10 mouse cellular contexts compared by ENCODE assay signal in the genomic region with DNA sequence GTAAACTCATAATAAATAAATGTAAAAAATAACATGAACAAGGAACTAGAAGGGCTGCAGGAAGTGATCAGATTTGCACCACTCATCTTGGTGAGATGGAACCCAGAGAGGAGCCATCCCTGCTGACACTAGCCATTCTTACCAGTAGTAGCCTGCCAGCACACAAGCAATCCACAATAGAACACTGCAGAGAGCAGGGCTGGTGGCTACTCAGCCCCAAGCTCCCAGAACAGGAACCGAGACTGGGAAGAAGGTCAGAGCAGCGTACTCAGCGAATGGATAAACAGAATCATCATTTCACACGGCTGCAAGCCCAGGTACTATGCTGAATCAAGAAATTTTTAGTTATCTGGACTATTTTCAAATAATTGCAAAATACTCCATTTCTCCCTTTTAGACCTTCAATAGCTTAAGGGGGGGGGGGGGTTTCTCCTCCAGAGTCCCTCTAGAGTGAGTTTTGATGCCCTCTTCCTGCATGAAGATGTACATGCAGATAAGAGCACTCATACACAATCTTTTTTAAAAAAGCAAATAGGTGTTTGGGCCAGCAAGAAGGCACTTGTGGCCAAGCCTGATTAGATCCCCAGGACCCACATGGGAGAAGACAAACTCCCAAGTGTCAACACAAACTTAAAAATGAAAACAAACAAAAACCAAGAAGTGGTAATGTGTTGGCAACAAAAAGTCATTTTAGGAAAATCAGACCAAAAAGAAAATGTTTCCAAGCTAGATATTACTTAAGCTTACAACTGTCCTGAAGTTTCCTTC. TPM values are rescaled to one million over a fixed set of nuclear protein-coding genes. Genes with fewer than 3 reads are reported as not detected.
A peak's percentile ranks its signal among the peaks of the same experiment; 100 is the strongest.
DNase-seq lines count a peak whose midpoint lies in the region; ATAC-seq and TF ChIP-seq lines count a peak whose summit lies in the region.
"Had no signal": no experiment of that assay in that cellular context is flagged by ENCODE, and none has a peak within 500 bp of the region (broad histone marks: within the 10 kb centered on the region; RNA-seq: fewer than 3 reads in every experiment).

No protein-coding gene starts in this region.

- no peak for TF ChIP-seq CTCF in CH12.LX (conservative IDR thresholded peaks at IDR 0.05 in 1 of 2, IDR thresholded peaks at IDR 0.05 in 1 of 2; ENCODE audit: low read depth in 2 of 2, low read length in 2 of 2)
- TF ChIP-seq CTCF in liver, embryonic 14.5 days (IDR thresholded peaks at IDR 0.05; ENCODE audit: low read depth) = no peak
- no peak for TF ChIP-seq CTCF in layer of hippocampus, adult 2 months (conservative IDR thresholded peaks at IDR 0.05)

- 62% methylated on average over 4 of the region's 4 CpGs for WGBS in kidney, embryonic 14.5 days
- WGBS in kidney, embryonic 16.5 days = 51% methylated on average over 4 of the region's 4 CpGs
- 46% methylated on average over 4 of the region's 4 CpGs for WGBS in embryonic facial prominence, embryonic 10.5 days
- 29% methylated on average over 4 of the region's 4 CpGs for WGBS in liver, embryonic 14.5 days (ENCODE audit: insufficient replicate concordance)

- dilution Hi-C loops in CH12.LX (cut with MboI; ENCODE audit: extremely low pct_ligation_motif_present, extremely low pct_unique_long_range_greater_than_20kb, low sequenced_read_pairs) = no loop called here

- H3K9me3 ChIP-seq in kidney, embryonic 14.5 days (ENCODE audit: control insufficient read depth, low read length) = no peaks in the 10 kb centered on the region
- no peaks in the 10 kb centered on the region for H3K9me3 ChIP-seq in kidney, embryonic 16.5 days (ENCODE audit: low read length)
- H3K9me3 ChIP-seq in CH12.LX (replicated peaks; ENCODE audit: low read length) = no peaks in the 10 kb centered on the region
- H3K9me3 ChIP-seq in embryonic facial prominence, embryonic 10.5 days = no peaks in the 10 kb centered on the region
- H3K9me3 ChIP-seq in liver, embryonic 14.5 days (ENCODE audit: control insufficient read depth, low read length) = no peaks in the 10 kb centered on the region

- H3K9ac ChIP-seq in kidney, embryonic 14.5 days (ENCODE audit: low read depth, low read length) = no peak overlapping the region
- H3K9ac ChIP-seq in kidney, embryonic 16.5 days (replicated peaks; ENCODE audit: low read length) = no peak overlapping the region
- H3K9ac ChIP-seq in CH12.LX (ENCODE audit: insufficient read depth, low read depth) = peak overlapping the region; percentile 63
- H3K9ac ChIP-seq in liver, embryonic 14.5 days (replicated peaks) = peak overlapping the region; percentile 45

- H3K79me2 ChIP-seq in CH12.LX (replicated peaks; ENCODE audit: control insufficient read depth, extremely low read depth, insufficient read depth, poor library complexity, severe bottlenecking) = peaks cover 94% of the 10 kb centered on the region

- ATAC-seq in kidney, embryonic 14.5 days (ENCODE audit: low FRiP score, low TSS enrichment) = no peak
- no peak for ATAC-seq in kidney, embryonic 16.5 days (ENCODE audit: low FRiP score, low TSS enrichment)
- no peak for ATAC-seq in liver, embryonic 14.5 days (ENCODE audit: insufficient read depth)
- ATAC-seq: forebrain, embryonic 14.5 days had no signal

- no peak for DNase-seq in CH12.LX (ENCODE audit: extremely low read depth)
- no peak for DNase-seq in embryonic facial prominence, embryonic 10.5 days (ENCODE audit: low spot score)
- DNase-seq in liver, embryonic 14.5 days (ENCODE audit: low read depth in 3 of 3, low spot score in 3 of 3) = no peak
- no peak for DNase-seq in cerebellum, postnatal 14 days
- no peak for DNase-seq in cerebellum, adult 11 months
- DNase-seq in layer of hippocampus, adult 2 months (ENCODE audit: low spot score in 2 of 2) = no peak
- DNase-seq: kidney, adult 8-10 months had no signal

- in situ Hi-C loops in CH12.LX (cut with MboI; ENCODE audit: low pct_ligation_motif_present, low pct_unique_long_range_greater_than_20kb, low sequenced_read_pairs) = no loop called here

- TF ChIP-seq RAD21 in CH12.LX (IDR thresholded peaks at IDR 0.05; ENCODE audit: low read depth, low read length) = no peak

- peaks cover 27% of the 10 kb centered on the region for H3K36me3 ChIP-seq in kidney, embryonic 14.5 days (ENCODE audit: control insufficient read depth, insufficient read depth, low read length)
- H3K36me3 ChIP-seq in kidney, embryonic 16.5 days (ENCODE audit: insufficient read depth, low read length) = peaks cover 12% of the 10 kb centered on the region
- peaks cover 24 to 71% of the 10 kb centered on the region in 2 experiments for H3K36me3 ChIP-seq in CH12.LX (replicated peaks in 1 of 2; ENCODE audit: control insufficient read depth in 1 of 2, insufficient read depth in 1 of 2, low read length in 1 of 2)
- H3K36me3 ChIP-seq in embryonic facial prominence, embryonic 10.5 days (replicated peaks) = peaks cover 73% of the 10 kb centered on the region
- H3K36me3 ChIP-seq in liver, embryonic 14.5 days (replicated peaks; ENCODE audit: control insufficient read depth, insufficient read depth, low read depth) = peaks cover 37% of the 10 kb centered on the region

- no peak for TF ChIP-seq EP300 in CH12.LX (IDR thresholded peaks at IDR 0.05; ENCODE audit: low read length)
- TF ChIP-seq EP300 in liver, embryonic 14.5 days (IDR thresholded peaks at IDR 0.05; ENCODE audit: low read depth) = no peak

- no peaks in the 10 kb centered on the region for H3K27me3 ChIP-seq in kidney, embryonic 14.5 days (ENCODE audit: control insufficient read depth, insufficient read depth, low read length)
- no peaks in the 10 kb centered on the region for H3K27me3 ChIP-seq in kidney, embryonic 16.5 days (ENCODE audit: insufficient read depth, low read length)
- no peaks in the 10 kb centered on the region for H3K27me3 ChIP-seq in CH12.LX (replicated peaks)
- no peaks in the 10 kb centered on the region for H3K27me3 ChIP-seq in embryonic facial prominence, embryonic 10.5 days (replicated peaks; ENCODE audit: low read depth, poor library complexity, severe bottlenecking)
- no peaks in the 10 kb centered on the region for H3K27me3 ChIP-seq in liver, embryonic 14.5 days (ENCODE audit: control insufficient read depth, insufficient read depth, low read length)

- peaks cover 37% of the 10 kb centered on the region for H3K4me1 ChIP-seq in kidney, embryonic 14.5 days (ENCODE audit: control insufficient read depth, insufficient read depth, low read length)
- peaks cover 55% of the 10 kb centered on the region for H3K4me1 ChIP-seq in kidney, embryonic 16.5 days (ENCODE audit: insufficient read depth, low read length)
- peaks cover 3 to 44% of the 10 kb centered on the region in 2 experiments; a peak in 3 of 4 replicates for H3K4me1 ChIP-seq in CH12.LX (ENCODE audit: control insufficient read depth in 1 of 2, insufficient read depth in 2 of 2)
- peaks cover 44% of the 10 kb centered on the region for H3K4me1 ChIP-seq in embryonic facial prominence, embryonic 10.5 days
- peaks cover 26% of the 10 kb centered on the region in 2 experiments for H3K4me1 ChIP-seq in liver, embryonic 14.5 days (replicated peaks; ENCODE audit: control insufficient read depth in 2 of 2, insufficient read depth in 2 of 2, low read length in 1 of 2)

- H3K4me2 ChIP-seq in kidney, embryonic 14.5 days (replicated peaks; ENCODE audit: low read depth, low read length) = peak overlapping the region; percentile 13; the same call in 1 of the 2 replicates
- H3K4me2 ChIP-seq in kidney, embryonic 16.5 days (replicated peaks; ENCODE audit: low read depth, low read length) = no peak overlapping the region
- H3K4me2 ChIP-seq in CH12.LX (ENCODE audit: insufficient read depth, low read depth, poor library complexity, severe bottlenecking) = peak overlapping the region; percentile 95
- H3K4me2 ChIP-seq in liver, embryonic 14.5 days (ENCODE audit: low read depth) = peak overlapping the region; percentile 73

- no peak overlapping the region for H3K4me3 ChIP-seq in kidney, embryonic 14.5 days (ENCODE audit: low read length)
- H3K4me3 ChIP-seq in kidney, embryonic 16.5 days (ENCODE audit: low read length) = no peak overlapping the region
- H3K4me3 ChIP-seq in CH12.LX (replicated peaks in 1 of 3; ENCODE audit: low read depth in 2 of 3, low read length in 2 of 3, poor library complexity in 1 of 3) = peak overlapping the region in 2 of 3 experiments; percentile 22 to 83
- peak overlapping the region; percentile 32 for H3K4me3 ChIP-seq in embryonic facial prominence, embryonic 10.5 days
- peak overlapping the region; percentile 27 to 82; a peak in 3 of 4 replicates for H3K4me3 ChIP-seq in liver, embryonic 14.5 days (ENCODE audit: insufficient read depth in 1 of 2, low read depth in 2 of 2, low read length in 2 of 2)
- H3K4me3 ChIP-seq in layer of hippocampus, adult 2 months = no peak overlapping the region

- peak; percentile 47; the same call in 1 of the 2 replicates for TF ChIP-seq POLR2A in CH12.LX (IDR thresholded peaks at IDR 0.05; ENCODE audit: low read depth, low read length)

- no peak overlapping the region for H3K27ac ChIP-seq in kidney, embryonic 14.5 days (ENCODE audit: low read depth, low read length)
- no peak overlapping the region for H3K27ac ChIP-seq in kidney, embryonic 16.5 days (ENCODE audit: low read length)
- H3K27ac ChIP-seq in CH12.LX (ENCODE audit: insufficient read depth, low read depth) = no peak overlapping the region
- no peak overlapping the region for H3K27ac ChIP-seq in embryonic facial prominence, embryonic 10.5 days (replicated peaks)
- no peak overlapping the region for H3K27ac ChIP-seq in liver, embryonic 14.5 days
- H3K27ac ChIP-seq in layer of hippocampus, adult 2 months = no peak overlapping the region

RNA-seq across cellular contexts. Expression of a gene that starts 4.4 kb away (rescaled TPM):
- 20.2 and 21.9 TPM in 2 replicates for polyA plus RNA-seq in kidney, embryonic 14.5 days (2014; fragmentation: Nextera tagmentation; extraction: Ambion mirVana)
- 28.7 and 29.8 TPM in 2 replicates for polyA plus RNA-seq in kidney, embryonic 16.5 days (2015; fragmentation: Nextera tagmentation; extraction: Ambion mirVana)
- total RNA-seq in CH12.LX (2012; rRNA removed) = 10.6 and 13.0 TPM in 2 replicates
- total RNA-seq in CH12.LX (2014; rRNA removed) = 20.7 and 21.9 TPM in 2 replicates
- polyA plus RNA-seq in CH12.LX (2012; ENCODE audit: insufficient read length, low read depth) = 19.7 and 20.2 TPM in 2 replicates
- polyA plus RNA-seq in embryonic facial prominence, embryonic 10.5 days (2016; fragmentation: Nextera tagmentation; extraction: Ambion mirVana) = 23.2 and 25.1 TPM in 2 replicates
- polyA plus RNA-seq in liver, embryonic 14.5 days (2012; rRNA removed) = 4.2 and 5.9 TPM in 2 replicates
- 9.2 TPM in 2 replicates for polyA plus RNA-seq in liver, embryonic 14.5 days (2014; fragmentation: Nextera tagmentation; extraction: Ambion mirVana)
- 1 to 10 TPM; 4.7 to 4.8 TPM for total RNA-seq in layer of hippocampus, adult 2 months (2021)

RNA-seq across cellular contexts. Expression of a gene that starts 4.6 kb away (rescaled TPM):
- polyA plus RNA-seq in kidney, embryonic 14.5 days (2014; fragmentation: Nextera tagmentation; extraction: Ambion mirVana) = 138 and 155 TPM in 2 replicates
- polyA plus RNA-seq in kidney, embryonic 16.5 days (2015; fragmentation: Nextera tagmentation; extraction: Ambion mirVana) = 118 and 122 TPM in 2 replicates
- total RNA-seq in CH12.LX (2012; rRNA removed) (380 and 456 TPM in 2 replicates), CH12.LX (2014; rRNA removed) (1,220 and 1,259 TPM in 2 replicates)
- 652 and 666 TPM in 2 replicates for polyA plus RNA-seq in CH12.LX (2012; ENCODE audit: insufficient read length, low read depth)
- polyA plus RNA-seq in embryonic facial prominence, embryonic 10.5 days (2016; fragmentation: Nextera tagmentation; extraction: Ambion mirVana) = 128 and 138 TPM in 2 replicates
- 42.5 and 67.0 TPM in 2 replicates for polyA plus RNA-seq in liver, embryonic 14.5 days (2012; rRNA removed)
- polyA plus RNA-seq in liver, embryonic 14.5 days (2014; fragmentation: Nextera tagmentation; extraction: Ambion mirVana) = 66.3 and 70.6 TPM in 2 replicates
- total RNA-seq in layer of hippocampus, adult 2 months (2021) = 10 to 100 TPM; 69.4 to 77.1 TPM

Comparison
In these comparisons a context has a peak if more than half of its experiments do, and no peak if none do; other contexts are left out.
1. H3K4me3 ChIP-seq: peak in CH12.LX (2 of 3), embryonic facial prominence, embryonic 10.5 days (single experiment) and liver, embryonic 14.5 days (2 of 2); none in kidney, embryonic 14.5 days (single experiment), kidney, embryonic 16.5 days (single experiment) and layer of hippocampus, adult 2 months (single experiment).
2. H3K9ac ChIP-seq: peak in CH12.LX (single experiment) and liver, embryonic 14.5 days (single experiment); none in kidney, embryonic 14.5 days (single experiment) and kidney, embryonic 16.5 days (single experiment).